Mouse (Mus musculus) midbrain, embryonic 11.5 days (tissue): ENCODE data around the gene Nim1k. TPM values are rescaled to one million over a fixed set of nuclear protein-coding genes. Genes with fewer than 3 reads are reported as not detected.
"Not testable (repeated sequence)": the region's sequence is repeated elsewhere in the genome, so short reads cannot be mapped to it uniquely, and the experiment has no call there.

ENCODE experiments used
- ATAC-seq: fragments of 200-750 bp; cut with Nextera tagmentation; 2 replicates; pipeline ENCODE4 v1.8.0; 2017; ENCODE audit warnings: moderate TSS enrichment, moderate library complexity; ENCODE audit not compliant: low FRiP score
- DNase-seq: peaks from one replicate; pipeline ENCODE4 v3.0.0; 2015; ENCODE audit warnings: low spot score; ENCODE audit errors: missing footprints
- H3K27ac ChIP-seq: fragments of 300-500 bp; sonication (generic); 2 replicates; pipeline ENCODE4 v1.5.1; 2014; ENCODE audit warnings: low read depth, low read length
- H3K27me3 ChIP-seq: fragments of 300-500 bp; sonication (generic); 2 replicates; pipeline ENCODE4 v1.6.1; 2014; ENCODE audit warnings: mild to moderate bottlenecking, low read length, moderate library complexity, mixed read lengths; ENCODE audit not compliant: control insufficient read depth, insufficient read depth
- H3K36me3 ChIP-seq: fragments of 300-500 bp; sonication (generic); 2 replicates; pipeline ENCODE4 v1.6.1; 2014; ENCODE audit warnings: mild to moderate bottlenecking, low read length, moderate library complexity, mixed read lengths; ENCODE audit not compliant: control insufficient read depth, insufficient read depth
- H3K4me1 ChIP-seq: fragments of 300-500 bp; sonication (generic); 2 replicates; pipeline ENCODE4 v1.6.1; 2014; ENCODE audit warnings: low read length; ENCODE audit not compliant: control insufficient read depth, insufficient read depth
- H3K4me2 ChIP-seq: fragments of 300-500 bp; sonication (generic); 2 replicates; pipeline ENCODE4 v1.6.1; 2014; ENCODE audit warnings: mild to moderate bottlenecking, moderate library complexity
- H3K4me3 ChIP-seq: fragments of 300-500 bp; sonication (generic); 2 replicates; pipeline ENCODE4 v1.5.1; 2014; ENCODE audit warnings: low read depth, low read length
- H3K9ac ChIP-seq: fragments of 300-500 bp; sonication (generic); 2 replicates; pipeline ENCODE4 v1.6.1; 2014; ENCODE audit warnings: low read length
- H3K9me3 ChIP-seq: fragments of 300-500 bp; sonication (generic); 2 replicates; pipeline ENCODE4 v1.6.1; 2016; ENCODE audit warnings: low read length; ENCODE audit not compliant: control insufficient read depth
- WGBS: fragments of 180-500 bp; shearing (Covaris S2); extraction: QIAGEN DNeasy Blood & Tissue Kit; methylation state at CpG from one replicate; pipeline ENCODE4 v1.1.7; 2014; 5-methylcytosine and 5-hydroxymethylcytosine counted together
- polyA plus RNA-seq: library from polyadenylated mRNA; unstranded; fragments of >200 nt; fragmentation: Nextera tagmentation; extraction: Ambion mirVana; gene quantifications from 2 replicates; pipeline ENCODE4 v1.2.1, GENCODE M21; 2014

Nim1k gene
- polyA plus RNA-seq, 1 experiment from 2014 or later, result 2.4 TPM

GRCm38 (mm10) chr13:119698436-119698835 is 57.2 kb downstream of the Nim1k start:
- WGBS, result 94% methylated on average over 4 of the region's 4 CpGs
- ATAC-seq, result no peak
- no peak overlapping the region for H3K27ac ChIP-seq
- peaks cover 9% of the 10 kb centered on the region for H3K4me1 ChIP-seq
- H3K9ac ChIP-seq, result no peak overlapping the region
- H3K27me3 ChIP-seq, result no peaks in the 10 kb centered on the region
- no peak for DNase-seq
- no peak overlapping the region for H3K4me2 ChIP-seq
- peaks cover 18% of the 10 kb centered on the region for H3K36me3 ChIP-seq
- H3K4me3 ChIP-seq, result no peak overlapping the region
- H3K9me3 ChIP-seq, result no peaks in the 10 kb centered on the region

- Histone ChIP-seq H3K9ac (no peak overlapping the region), H3K27ac (no peak overlapping the region), H3K27me3 (no peaks in the 10 kb centered on the region), H3K4me3 (no peak overlapping the region), H3K9me3 (no peaks in the 10 kb centered on the region), H3K4me2 (no peak overlapping the region), H3K36me3 (peaks cover 12% of the 10 kb centered on the region), H3K4me1 (peaks cover 18% of the 10 kb centered on the region)
- ATAC-seq (no peak), DNase-seq (no peak)
- 64% methylated on average over 1 of the region's 1 CpGs for WGBS
Observed at GRCm38 (mm10) chr13:119696496-119696895, 59.2 kb downstream of the Nim1k start.

GRCm38 (mm10) chr13:119695676-119696075 is 60.0 kb downstream of the Nim1k start:
- H3K9me3 ChIP-seq, result no peaks in the 10 kb centered on the region
- DNase-seq (no peak), ATAC-seq (no peak)
- 0 out of 2 replicates have a peak overlapping the region, but pooled peaks have one; percentile 4 for H3K4me2 ChIP-seq
- H3K9ac ChIP-seq, result no peak overlapping the region
- WGBS, result 75% methylated on average over 4 of the region's 4 CpGs
- H3K27ac ChIP-seq, result no peak overlapping the region
- no peaks in the 10 kb centered on the region for H3K27me3 ChIP-seq
- peaks cover 8% of the 10 kb centered on the region for H3K36me3 ChIP-seq
- no peak overlapping the region for H3K4me3 ChIP-seq
- H3K4me1 ChIP-seq, result peaks cover 18% of the 10 kb centered on the region

GRCm38 (mm10) chr13:119691958-119692357 is 63.7 kb downstream of the Nim1k start:
- 82% methylated on average over 3 of the region's 3 CpGs for WGBS
- not testable (repeated sequence) for ATAC-seq, H3K9me3 ChIP-seq, DNase-seq, H3K27ac ChIP-seq, H3K36me3 ChIP-seq, H3K27me3 ChIP-seq
- H3K9ac ChIP-seq, result peak overlapping the region; percentile 88; the same call in 1 of the 2 replicates
- peak overlapping the region; percentile 63 for H3K4me2 ChIP-seq
- H3K4me3 ChIP-seq, result peak overlapping the region; percentile 78
- H3K4me1 ChIP-seq, result peaks cover 21% of the 10 kb centered on the region

GRCm38 (mm10) chr13:119690876-119691620 is 64.6 kb downstream of the Nim1k start:
- Histone ChIP-seq H3K27me3 (no peaks in the 10 kb centered on the region), H3K36me3 (no peaks in the 10 kb centered on the region; the same call in 1 of the 2 replicates), H3K27ac (peak overlapping the region; percentile 93), H3K4me2 (peak overlapping the region; percentile 63), H3K9ac (peak overlapping the region; percentile 88), H3K4me3 (peak overlapping the region; percentile 78), H3K4me1 (peaks cover 21% of the 10 kb centered on the region), H3K9me3 (no peaks in the 10 kb centered on the region)
- no peak for ATAC-seq
- WGBS, result 4% methylated on average over 7 of the region's 7 CpGs
- DNase-seq, result peak; percentile 92

- no peaks in the 10 kb centered on the region for H3K27me3 ChIP-seq
- peak within 1 kb of the TSS; percentile 93 for H3K27ac ChIP-seq
- H3K9ac ChIP-seq, result peak within 1 kb of the TSS; percentile 88
- no peaks in the 10 kb centered on the region for H3K36me3 ChIP-seq
- WGBS, result under 1% methylated on average over 59 of the region's 59 CpGs
- no peaks in the 10 kb centered on the region for H3K9me3 ChIP-seq
- peak within 1 kb of the TSS; percentile 78 for H3K4me3 ChIP-seq
- peaks cover 18% of the 10 kb centered on the region for H3K4me1 ChIP-seq
- peak; percentile 99 for ATAC-seq
- DNase-seq, result peak; percentile 100
- peak within 1 kb of the TSS; percentile 63 for H3K4me2 ChIP-seq
Observed at GRCm38 (mm10) chr13:119690039-119690728, 65.5 kb downstream of the Nim1k start, which contains the start of gene Hmgcs1. Hmgcs1 (plus strand) TSS chr13:119690379.

- Histone ChIP-seq H3K9me3 (no peaks in the 10 kb centered on the region), H3K36me3 (no peaks in the 10 kb centered on the region), H3K27ac (peak overlapping the region; percentile 71), H3K4me1 (peaks cover 18% of the 10 kb centered on the region), H3K4me2 (peak overlapping the region; percentile 47), H3K4me3 (peak overlapping the region; percentile 78), H3K27me3 (no peaks in the 10 kb centered on the region), H3K9ac (no peak overlapping the region; the same call in 1 of the 2 replicates)
- peak; percentile 97 for DNase-seq
- ATAC-seq, result no peak
- WGBS, result 9% methylated on average over 5 of the region's 5 CpGs
Observed at GRCm38 (mm10) chr13:119689709-119690038, 66.0 kb downstream of the Nim1k start.

- peak; percentile 56 for DNase-seq
- Histone ChIP-seq H3K4me1 (peaks cover 3% of the 10 kb centered on the region; the same call in 1 of the 2 replicates), H3K4me2 (no peak overlapping the region), H3K27ac (no peak overlapping the region), H3K27me3 (no peaks in the 10 kb centered on the region), H3K9me3 (no peaks in the 10 kb centered on the region), H3K4me3 (no peak overlapping the region), H3K9ac (no peak overlapping the region), H3K36me3 (no peaks in the 10 kb centered on the region)
- no peak for ATAC-seq
- 92% methylated on average over 11 of the region's 11 CpGs for WGBS
Observed at GRCm38 (mm10) chr13:119684416-119685177, 71.1 kb downstream of the Nim1k start.
